25 mouse cellular contexts compared by ENCODE assay signal in the genomic region with DNA sequence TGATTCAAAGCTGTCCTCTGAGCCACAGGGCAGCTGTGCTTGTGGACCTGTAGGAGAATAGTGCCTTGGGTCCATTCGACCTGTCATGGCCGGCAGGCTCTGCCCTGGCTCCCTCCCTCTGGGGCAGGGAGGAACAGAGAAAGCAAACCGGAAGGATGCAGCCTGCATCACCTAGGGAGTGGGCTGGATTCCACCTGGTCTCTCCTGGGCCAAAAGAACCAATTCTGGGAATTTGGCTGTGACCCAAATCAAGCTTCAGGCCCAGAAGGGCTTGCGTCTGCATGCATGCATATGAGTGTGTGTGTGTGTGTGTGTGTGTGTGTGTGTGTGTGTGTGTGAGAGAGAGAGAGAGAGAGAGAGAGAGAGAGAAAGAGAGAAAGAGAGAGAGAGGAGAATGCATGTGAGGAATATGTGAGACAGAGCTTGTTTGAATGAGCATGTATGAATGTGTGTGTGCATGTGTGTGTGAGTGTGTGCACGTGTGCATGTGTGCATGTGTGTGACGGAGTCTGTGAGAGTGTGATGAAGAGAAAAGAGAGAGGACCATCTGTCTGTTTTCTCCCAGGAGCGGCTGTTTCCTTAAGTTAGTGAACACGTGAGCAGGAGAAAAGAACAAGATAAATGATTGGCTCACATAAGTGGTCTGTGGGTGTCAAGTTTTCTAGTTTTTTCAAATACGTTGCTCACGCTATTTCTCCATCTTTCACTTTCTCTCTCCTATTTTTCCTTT. TPM values are rescaled to one million over a fixed set of nuclear protein-coding genes. Genes with fewer than 3 reads are reported as not detected.
DNase-seq lines count a peak whose midpoint lies in the region; ATAC-seq and TF ChIP-seq lines count a peak whose summit lies in the region.
"Had no signal": no experiment of that assay in that cellular context is flagged by ENCODE, and none has a peak within 500 bp of the region (broad histone marks: within the 10 kb centered on the region; RNA-seq: fewer than 3 reads in every experiment).

No protein-coding gene starts in this region.

- H3K4me1 ChIP-seq in forebrain, embryonic 14.5 days (ENCODE audit: control insufficient read depth, insufficient read depth, low read length): peaks cover 12% of the 10 kb centered on the region
- peaks cover 11% of the 10 kb centered on the region for H3K4me1 ChIP-seq in forebrain, embryonic 11.5 days (replicated peaks; ENCODE audit: control insufficient read depth, insufficient read depth, low read length)
- H3K4me1 ChIP-seq in liver, embryonic 15.5 days (replicated peaks): peaks cover 10% of the 10 kb centered on the region; the same call in 1 of the 2 replicates
- H3K4me1 ChIP-seq in liver, embryonic 11.5 days (replicated peaks; ENCODE audit: control insufficient read depth, insufficient read depth, low read length): peaks cover 3% of the 10 kb centered on the region; the same call in 1 of the 2 replicates
- H3K4me1 ChIP-seq in forebrain, postnatal 0 days (ENCODE audit: insufficient read depth): 0 out of 2 replicates have a peak, but pooled peaks cover 14% of the 10 kb centered on the region

- DNase-seq in adrenal gland, postnatal 14 days: peak; percentile 2
- DNase-seq in adrenal gland, postnatal 10 days: no peak
- DNase-seq in forebrain, embryonic 14.5 days (ENCODE audit: low spot score): peak; percentile 58
- DNase-seq in forebrain, embryonic 11.5 days (ENCODE audit: low spot score): no peak
- no peak for DNase-seq in liver, embryonic 11.5 days (ENCODE audit: low spot score)
- peak; percentile 62 for DNase-seq in forebrain, postnatal 0 days
- DNase-seq: adrenal gland, adult 8-10 months; B cell, adult 2 months; cerebellum, adult 8-10 months; cerebellum, postnatal 36 days; gastrocnemius, postnatal 10 days; heart, adult 2 months had no signal

- no peak for TF ChIP-seq CTCF in forebrain, postnatal 0 days (IDR thresholded peaks at IDR 0.05; ENCODE audit: low read depth)

- no peak overlapping the region for H3K4me2 ChIP-seq in forebrain, embryonic 14.5 days (ENCODE audit: low read length)
- H3K4me2 ChIP-seq in forebrain, embryonic 11.5 days (ENCODE audit: low read depth, low read length, severe bottlenecking): no peak overlapping the region
- H3K4me2 ChIP-seq in liver, embryonic 15.5 days: no peak overlapping the region
- H3K4me2 ChIP-seq in liver, embryonic 11.5 days: no peak overlapping the region
- H3K4me2 ChIP-seq in forebrain, postnatal 0 days (ENCODE audit: low read depth): no peak overlapping the region
- H3K4me2 ChIP-seq: embryonic facial prominence, embryonic 13.5 days; heart, embryonic 12.5 days; hindbrain, embryonic 15.5 days had no signal

- H3K9ac ChIP-seq in forebrain, embryonic 14.5 days (ENCODE audit: low read length): no peak overlapping the region
- no peak overlapping the region for H3K9ac ChIP-seq in forebrain, embryonic 11.5 days (ENCODE audit: low read length)
- H3K9ac ChIP-seq in liver, embryonic 15.5 days: no peak overlapping the region
- no peak overlapping the region for H3K9ac ChIP-seq in liver, embryonic 11.5 days (ENCODE audit: low read depth, low read length)
- H3K9ac ChIP-seq in forebrain, postnatal 0 days: no peak overlapping the region
- H3K9ac ChIP-seq: embryonic facial prominence, embryonic 13.5 days; heart, embryonic 12.5 days; hindbrain, embryonic 15.5 days had no signal

- no peak for ATAC-seq in forebrain, embryonic 14.5 days
- ATAC-seq in forebrain, embryonic 11.5 days (replicated peaks; ENCODE audit: low FRiP score): no peak
- no peak for ATAC-seq in liver, embryonic 15.5 days (ENCODE audit: insufficient read depth)
- no peak for ATAC-seq in liver, embryonic 11.5 days (replicated peaks; ENCODE audit: low FRiP score)
- ATAC-seq in forebrain, postnatal 0 days: peak; percentile 46
- ATAC-seq: CD4-positive, CD25-positive, alpha-beta regulatory T cell, adult 4 months; inflammation-experienced regulatory T-cells, adult 6 months had no signal

- WGBS in forebrain, embryonic 14.5 days: 62% methylated on average over 10 of the region's 10 CpGs
- 84% methylated on average over 10 of the region's 10 CpGs for WGBS in forebrain, embryonic 11.5 days
- 59% methylated on average over 10 of the region's 10 CpGs for WGBS in liver, embryonic 15.5 days (ENCODE audit: insufficient replicate concordance)
- WGBS in liver, embryonic 11.5 days: 74% methylated on average over 10 of the region's 10 CpGs
- WGBS in forebrain, postnatal 0 days: 56% methylated on average over 10 of the region's 10 CpGs

- no peaks in the 10 kb centered on the region for H3K36me3 ChIP-seq in forebrain, embryonic 14.5 days (ENCODE audit: control insufficient read depth, insufficient read depth, low read length)
- no peaks in the 10 kb centered on the region for H3K36me3 ChIP-seq in forebrain, embryonic 11.5 days (ENCODE audit: control insufficient read depth, insufficient read depth, low read length)
- H3K36me3 ChIP-seq in liver, embryonic 15.5 days (replicated peaks): no peaks in the 10 kb centered on the region
- no peaks in the 10 kb centered on the region for H3K36me3 ChIP-seq in liver, embryonic 11.5 days (ENCODE audit: control insufficient read depth, insufficient read depth, low read length)
- no peaks in the 10 kb centered on the region for H3K36me3 ChIP-seq in forebrain, postnatal 0 days (ENCODE audit: insufficient read depth)
- H3K36me3 ChIP-seq: embryonic facial prominence, embryonic 13.5 days; G1E; heart, embryonic 12.5 days; hindbrain, embryonic 10.5 days; hindbrain, embryonic 15.5 days had no signal

- peaks cover 12% of the 10 kb centered on the region for H3K27me3 ChIP-seq in forebrain, embryonic 14.5 days (replicated peaks; ENCODE audit: control insufficient read depth, insufficient read depth, low read length)
- H3K27me3 ChIP-seq in forebrain, embryonic 11.5 days (ENCODE audit: control insufficient read depth, insufficient read depth, low read length): peaks cover 3% of the 10 kb centered on the region; the same call in 1 of the 2 replicates
- peaks cover 28% of the 10 kb centered on the region for H3K27me3 ChIP-seq in liver, embryonic 15.5 days
- H3K27me3 ChIP-seq in liver, embryonic 11.5 days (replicated peaks; ENCODE audit: control insufficient read depth, insufficient read depth, low read length): peaks cover 23% of the 10 kb centered on the region
- no peaks in the 10 kb centered on the region for H3K27me3 ChIP-seq in forebrain, postnatal 0 days (ENCODE audit: insufficient read depth, low read length)

- H3K4me3 ChIP-seq in forebrain, embryonic 14.5 days (ENCODE audit: low read depth, low read length): no peak overlapping the region
- H3K4me3 ChIP-seq in forebrain, embryonic 11.5 days (ENCODE audit: low read depth, low read length): no peak overlapping the region
- no peak overlapping the region for H3K4me3 ChIP-seq in liver, embryonic 15.5 days (replicated peaks)
- H3K4me3 ChIP-seq in liver, embryonic 11.5 days (ENCODE audit: low read depth, low read length): no peak overlapping the region
- no peak overlapping the region for H3K4me3 ChIP-seq in forebrain, postnatal 0 days (ENCODE audit: low read depth, low read length)
- H3K4me3 ChIP-seq: embryonic facial prominence, embryonic 13.5 days; heart, adult 2 months; heart, embryonic 12.5 days; hindbrain, embryonic 10.5 days; hindbrain, embryonic 15.5 days had no signal

- no peak overlapping the region for H3K27ac ChIP-seq in forebrain, embryonic 14.5 days (ENCODE audit: low read depth, low read length)
- H3K27ac ChIP-seq in forebrain, embryonic 11.5 days (ENCODE audit: low read depth, low read length): no peak overlapping the region
- peak overlapping the region; percentile 57; the same call in 1 of the 2 replicates for H3K27ac ChIP-seq in liver, embryonic 15.5 days (replicated peaks)
- no peak overlapping the region for H3K27ac ChIP-seq in liver, embryonic 11.5 days (ENCODE audit: low read depth, low read length)
- peak overlapping the region; percentile 41; the same call in 1 of the 2 replicates for H3K27ac ChIP-seq in forebrain, postnatal 0 days (ENCODE audit: low read depth, low read length)
- H3K27ac ChIP-seq: embryonic facial prominence, embryonic 13.5 days; heart, adult 2 months; hindbrain, embryonic 10.5 days; hindbrain, embryonic 15.5 days had no signal

- no peaks in the 10 kb centered on the region for H3K9me3 ChIP-seq in forebrain, embryonic 14.5 days (replicated peaks; ENCODE audit: control insufficient read depth, low read length)
- H3K9me3 ChIP-seq in forebrain, embryonic 11.5 days (ENCODE audit: control insufficient read depth, low read length): no peaks in the 10 kb centered on the region
- no peaks in the 10 kb centered on the region for H3K9me3 ChIP-seq in liver, embryonic 15.5 days (replicated peaks)
- no peaks in the 10 kb centered on the region for H3K9me3 ChIP-seq in liver, embryonic 11.5 days (ENCODE audit: control insufficient read depth, low read length)
- H3K9me3 ChIP-seq in forebrain, postnatal 0 days (ENCODE audit: low read length): no peaks in the 10 kb centered on the region
- H3K9me3 ChIP-seq: embryonic facial prominence, embryonic 13.5 days; heart, embryonic 12.5 days; hindbrain, embryonic 10.5 days; hindbrain, embryonic 15.5 days had no signal

RNA-seq across cellular contexts. Expression of a gene that starts 14.4 kb away (rescaled TPM):
- not detected in 2 replicates for total RNA-seq in adrenal gland, postnatal 14 days (2021)
- not detected for total RNA-seq in adrenal gland, postnatal 10 days (2021)
- not detected in 2 replicates for polyA plus RNA-seq in forebrain, embryonic 14.5 days (2014; fragmentation: Nextera tagmentation; extraction: Ambion mirVana)
- not detected in 2 replicates for polyA plus RNA-seq in forebrain, embryonic 11.5 days (2014; fragmentation: Nextera tagmentation; extraction: Ambion mirVana)
- not detected in 2 replicates for polyA plus RNA-seq in liver, embryonic 15.5 days (2015; fragmentation: Nextera tagmentation; extraction: Ambion mirVana)
- not detected in 2 replicates for polyA plus RNA-seq in liver, embryonic 11.5 days (2014; fragmentation: Nextera tagmentation; extraction: Ambion mirVana)
- total RNA-seq in forebrain, postnatal 0 days (2014; rRNA removed): not detected in 2 replicates
- not detected in 2 replicates for polyA plus RNA-seq in forebrain, postnatal 0 days (2015; fragmentation: Nextera tagmentation; extraction: Ambion mirVana)
- total RNA-seq: G1E; gastrocnemius, postnatal 10 days; gastrocnemius, postnatal 4 days; heart, adult 2 months; heart, postnatal 25 days had no signal
- polyA plus RNA-seq: CD4-positive, CD25-positive, alpha-beta regulatory T cell, adult 4 months; embryonic facial prominence, embryonic 13.5 days; frontal cortex, adult 2 months; G1E; heart, adult 2 months; heart, embryonic 12.5 days; heart, embryonic 16.5 days; hindbrain, embryonic 10.5 days; hindbrain, embryonic 15.5 days; inflammation-experienced regulatory T-cells, adult 6 months; intestine, postnatal 0 days had no signal

RNA-seq across cellular contexts. Expression of a gene that starts 36.6 kb away (rescaled TPM):
- total RNA-seq in adrenal gland, postnatal 14 days (2021): not detected in 2 replicates
- total RNA-seq in adrenal gland, postnatal 10 days (2021): not detected
- polyA plus RNA-seq in forebrain, embryonic 14.5 days (2014; fragmentation: Nextera tagmentation; extraction: Ambion mirVana): not detected in 2 replicates
- polyA plus RNA-seq in forebrain, embryonic 11.5 days (2014; fragmentation: Nextera tagmentation; extraction: Ambion mirVana): not detected in 2 replicates
- polyA plus RNA-seq in liver, embryonic 15.5 days (2015; fragmentation: Nextera tagmentation; extraction: Ambion mirVana): not detected in 2 replicates
- polyA plus RNA-seq in liver, embryonic 11.5 days (2014; fragmentation: Nextera tagmentation; extraction: Ambion mirVana): not detected in 2 replicates
- not detected in 2 replicates for total RNA-seq in forebrain, postnatal 0 days (2014; rRNA removed)
- polyA plus RNA-seq in forebrain, postnatal 0 days (2015; fragmentation: Nextera tagmentation; extraction: Ambion mirVana): not detected in 2 replicates
- total RNA-seq: adrenal gland, adult 8-10 months; gastrocnemius, postnatal 10 days; gastrocnemius, postnatal 4 days; heart, adult 2 months; heart, postnatal 25 days had no signal
- polyA plus RNA-seq: CD4-positive, CD25-positive, alpha-beta regulatory T cell, adult 4 months; embryonic facial prominence, embryonic 13.5 days; G1E; heart, adult 2 months; heart, embryonic 12.5 days; heart, embryonic 16.5 days; hindbrain, embryonic 15.5 days; inflammation-experienced regulatory T-cells, adult 6 months; intestine, postnatal 0 days had no signal

Comparison
In these comparisons a context has a peak if more than half of its experiments do, and no peak if none do; other contexts are left out.
1. DNase-seq: peak in adrenal gland, postnatal 14 days (single experiment), forebrain, embryonic 14.5 days (single experiment) and forebrain, postnatal 0 days (single experiment); none in adrenal gland, postnatal 10 days (single experiment), forebrain, embryonic 11.5 days (single experiment) and liver, embryonic 11.5 days (single experiment).
2. H3K27ac ChIP-seq: peak in liver, embryonic 15.5 days (single experiment) and forebrain, postnatal 0 days (single experiment); none in forebrain, embryonic 14.5 days (single experiment), forebrain, embryonic 11.5 days (single experiment) and liver, embryonic 11.5 days (single experiment).